Mouse (Mus musculus) MEL (cell line): Measurements from ENCODE around the gene Fcrl5. TPM values are rescaled to one million over a fixed set of nuclear protein-coding genes. Genes with fewer than 3 reads are reported as not detected.

Experiments
- DNase-seq: peaks from one replicate; pipeline ENCODE4 v3.0.0; 2011; ENCODE audit warnings: low read depth, low spot score
- H3K27ac ChIP-seq: 2 replicates; pipeline ENCODE4 v1.5.1; 2012; ENCODE audit warnings: low read depth, mild to moderate bottlenecking, control low read depth, low read length, moderate library complexity; ENCODE audit not compliant: control insufficient read depth
- H3K27me3 ChIP-seq, 2 experiments: fragments of 150-350 bp in 1 of 2; sonication (generic) in 1 of 2; 2 replicates each; pipeline ENCODE4 v1.6.1; 2012; ENCODE audit warnings: low read length in 2 of 2, mild to moderate bottlenecking in 2 of 2, improper control_type of control experiment in 1 of 2, moderate library complexity in 1 of 2; ENCODE audit not compliant: insufficient read depth in 2 of 2, control insufficient read depth in 1 of 2
- H3K36me3 ChIP-seq, 2 experiments: 2 replicates each; pipeline ENCODE4 v1.6.1; 2012 to 2014; ENCODE audit warnings: low read length in 2 of 2, improper control_type of control experiment in 1 of 2, inconsistent platforms in 1 of 2, mild to moderate bottlenecking in 1 of 2; ENCODE audit not compliant: insufficient read depth in 2 of 2, control insufficient read depth in 1 of 2
- H3K4me1 ChIP-seq, 2 experiments: fragments of 150-350 bp in 1 of 2; sonication (generic) in 1 of 2; 2 replicates each; pipeline ENCODE4 v1.6.1; 2012; ENCODE audit warnings: low read length in 2 of 2, improper control_type of control experiment in 1 of 2, mild to moderate bottlenecking in 1 of 2; ENCODE audit not compliant: insufficient read depth in 2 of 2, control insufficient read depth in 1 of 2
- H3K4me3 ChIP-seq, 2 experiments: fragments of 150-350 bp in 1 of 2; sonication (generic) in 1 of 2; 2 replicates each; pipeline ENCODE4 v1.5.1; 2012; ENCODE audit warnings: low read depth in 2 of 2, low read length in 2 of 2, mild to moderate bottlenecking in 2 of 2, moderate library complexity in 2 of 2, control low read depth in 1 of 2, improper control_type of control experiment in 1 of 2; ENCODE audit not compliant: control insufficient read depth in 1 of 2, insufficient read depth in 1 of 2
- H3K79me2 ChIP-seq: 2 replicates; pipeline ENCODE4 v1.6.1; 2012; ENCODE audit warnings: mild to moderate bottlenecking, low read length, moderate library complexity; ENCODE audit not compliant: control insufficient read depth, poor library complexity, insufficient read depth
- H3K9ac ChIP-seq: 2 replicates; pipeline ENCODE4 v1.6.1; 2012; ENCODE audit warnings: low read depth, mild to moderate bottlenecking, control low read depth, low read length, moderate library complexity; ENCODE audit not compliant: control insufficient read depth, poor library complexity, severe bottlenecking
- H3K9me3 ChIP-seq: fragments of 150-350 bp; sonication (generic); replicated peaks from 2 replicates; pipeline ENCODE4 v1.6.1; 2012; ENCODE audit warnings: mild to moderate bottlenecking, low read length, improper control_type of control experiment, moderate library complexity; ENCODE audit not compliant: insufficient read depth
- BHLHE40 ChIP-seq: IDR thresholded peaks from 2 replicates; pipeline ENCODE4 v1.6.1; 2012; ENCODE audit warnings: low read depth, mild to moderate bottlenecking, inconsistent platforms, low read length, improper control_type of control experiment, borderline replicate concordance
- CHD1 ChIP-seq: IDR thresholded peaks from 2 replicates; pipeline ENCODE4 v1.6.1; 2012; ENCODE audit warnings: low read depth, mild to moderate bottlenecking, inconsistent platforms, low read length, improper control_type of control experiment
- CHD2 ChIP-seq: IDR thresholded peaks from 2 replicates; pipeline ENCODE4 v1.6.1; 2011; ENCODE audit warnings: low read length, improper control_type of control experiment
- CTCF ChIP-seq, 3 experiments: IDR thresholded peaks in 2 of 3; conservative IDR thresholded peaks in 1 of 3; 2 replicates each; pipeline ENCODE4 v1.5.1; 2011 to 2012; ENCODE audit warnings: low read length in 3 of 3, low read depth in 2 of 3, mild to moderate bottlenecking in 2 of 3, improper control_type of control experiment in 1 of 3, inconsistent platforms in 1 of 3, mixed read lengths in 1 of 3, moderate library complexity in 1 of 3; ENCODE audit not compliant: control insufficient read depth in 1 of 3, insufficient read depth in 1 of 3, poor library complexity in 1 of 3, severe bottlenecking in 1 of 3
- ELF1 ChIP-seq: IDR thresholded peaks from 2 replicates; pipeline ENCODE4 v1.6.1; 2014; ENCODE audit warnings: low read depth, mild to moderate bottlenecking, inconsistent platforms, low read length, improper control_type of control experiment, moderate library complexity
- EP300 ChIP-seq, 2 experiments: IDR thresholded peaks; 2 replicates each; pipeline ENCODE4 v1.6.1; 2011; ENCODE audit warnings: improper control_type of control experiment in 2 of 2, low read length in 2 of 2, low read depth in 1 of 2, mild to moderate bottlenecking in 1 of 2
- ETS1 ChIP-seq: IDR thresholded peaks from 2 replicates; pipeline ENCODE4 v1.6.1; 2012; ENCODE audit warnings: low read depth, mild to moderate bottlenecking, inconsistent platforms, low read length, improper control_type of control experiment, moderate library complexity
- GABPA ChIP-seq: IDR thresholded peaks from 2 replicates; pipeline ENCODE4 v1.6.1; 2012; ENCODE audit warnings: low read depth, mild to moderate bottlenecking, inconsistent platforms, low read length, improper control_type of control experiment, moderate library complexity
- GATA1 ChIP-seq: IDR thresholded peaks from 2 replicates; pipeline ENCODE4 v1.6.1; 2011; ENCODE audit warnings: low read depth, low read length, improper control_type of control experiment
- JUND ChIP-seq: IDR thresholded peaks from 2 replicates; pipeline ENCODE4 v1.6.1; 2011; ENCODE audit warnings: low read depth, mild to moderate bottlenecking, improper control_type of control experiment, low read length
- KAT2A ChIP-seq: conservative IDR thresholded peaks from 2 replicates; pipeline ENCODE4 v1.6.1; 2012; ENCODE audit warnings: low read depth, low read length, improper control_type of control experiment, inconsistent platforms
- MAFK ChIP-seq: IDR thresholded peaks from 2 replicates; pipeline ENCODE4 v1.6.1; 2011; ENCODE audit warnings: low read depth, mild to moderate bottlenecking, low read length, improper control_type of control experiment, borderline replicate concordance
- MAX ChIP-seq: IDR thresholded peaks from 2 replicates; pipeline ENCODE4 v1.6.1; 2011; ENCODE audit warnings: low read length, improper control_type of control experiment
- MAZ ChIP-seq: IDR thresholded peaks from 2 replicates; pipeline ENCODE4 v1.6.1; 2012; ENCODE audit warnings: low read depth, mild to moderate bottlenecking, inconsistent platforms, low read length, improper control_type of control experiment
- MEF2A ChIP-seq: IDR thresholded peaks from 2 replicates; pipeline ENCODE4 v1.6.1; 2014; ENCODE audit warnings: low read depth, mild to moderate bottlenecking, inconsistent platforms, low read length, improper control_type of control experiment; ENCODE audit not compliant: poor library complexity, insufficient replicate concordance, severe bottlenecking; ENCODE audit errors: extremely low read depth
- MXI1 ChIP-seq: IDR thresholded peaks from 2 replicates; pipeline ENCODE4 v1.6.1; 2011; ENCODE audit warnings: mild to moderate bottlenecking, low read depth, low read length, improper control_type of control experiment
- MYC ChIP-seq: IDR thresholded peaks from 2 replicates; pipeline ENCODE4 v1.6.1; 2011; ENCODE audit warnings: low read depth, mild to moderate bottlenecking, low read length, improper control_type of control experiment, moderate library complexity
- NELFE ChIP-seq: IDR thresholded peaks from 2 replicates; pipeline ENCODE4 v1.6.1; 2011; ENCODE audit warnings: low read depth, low read length, improper control_type of control experiment
- NRF1 ChIP-seq: IDR thresholded peaks from 2 replicates; pipeline ENCODE4 v1.6.1; 2014; ENCODE audit warnings: low read depth, mild to moderate bottlenecking, inconsistent platforms, low read length, improper control_type of control experiment, moderate library complexity; ENCODE audit not compliant: poor library complexity, insufficient read depth, severe bottlenecking
- POLR2AphosphoS5 ChIP-seq: IDR thresholded peaks from 2 replicates; pipeline ENCODE4 v1.6.1; 2012; ENCODE audit warnings: low read depth, borderline replicate concordance, mild to moderate bottlenecking, inconsistent platforms, low read length, moderate library complexity, mixed read lengths
- RAD21 ChIP-seq: IDR thresholded peaks from 2 replicates; pipeline ENCODE4 v1.6.1; 2011; ENCODE audit warnings: mild to moderate bottlenecking, low read depth, low read length, improper control_type of control experiment
- RCOR1 ChIP-seq: IDR thresholded peaks from 2 replicates; pipeline ENCODE4 v1.6.1; 2012; ENCODE audit warnings: low read depth, mild to moderate bottlenecking, inconsistent platforms, low read length, improper control_type of control experiment
- SIN3A ChIP-seq: IDR thresholded peaks from 2 replicates; pipeline ENCODE4 v1.6.1; 2012; ENCODE audit warnings: low read length, improper control_type of control experiment, inconsistent platforms
- SMC3 ChIP-seq: IDR thresholded peaks from 2 replicates; pipeline ENCODE4 v1.6.1; 2011; ENCODE audit warnings: low read depth, low read length, improper control_type of control experiment
- TBP ChIP-seq: IDR thresholded peaks from 2 replicates; pipeline ENCODE4 v1.8.0; 2011; ENCODE audit warnings: low read depth, low read length, improper control_type of control experiment
- TCF12 ChIP-seq: IDR thresholded peaks from 2 replicates; pipeline ENCODE4 v1.6.1; 2014; ENCODE audit warnings: low read depth, mild to moderate bottlenecking, inconsistent platforms, low read length, improper control_type of control experiment, moderate library complexity
- UBTF ChIP-seq: IDR thresholded peaks from 2 replicates; pipeline ENCODE4 v1.6.1; 2012; ENCODE audit warnings: low read depth, mild to moderate bottlenecking, inconsistent platforms, low read length, improper control_type of control experiment, moderate library complexity, borderline replicate concordance; ENCODE audit not compliant: insufficient read depth
- USF2 ChIP-seq, 2 experiments: IDR thresholded peaks; 2 replicates each; pipeline ENCODE4 v1.6.1; 2011 to 2012; ENCODE audit warnings: improper control_type of control experiment in 2 of 2, low read length in 2 of 2, borderline replicate concordance in 1 of 2, inconsistent platforms in 1 of 2, low read depth in 1 of 2, mild to moderate bottlenecking in 1 of 2; ENCODE audit not compliant: insufficient read depth in 1 of 2
- ZC3H11A ChIP-seq: IDR thresholded peaks from 2 replicates; pipeline ENCODE4 v1.6.1; 2012; ENCODE audit warnings: low read depth, mild to moderate bottlenecking, inconsistent platforms, low read length, improper control_type of control experiment
- ZMIZ1 ChIP-seq: IDR thresholded peaks from 2 replicates; pipeline ENCODE4 v1.6.1; 2012; ENCODE audit warnings: low read depth, mild to moderate bottlenecking, inconsistent platforms, low read length, improper control_type of control experiment, moderate library complexity
- polyA plus RNA-seq, 2 experiments: library from polyadenylated mRNA; stranded (reverse) in 1 of 2; unstranded in 1 of 2; fragments of >175 nt in 1 of 2; fragments of >200 nt in 1 of 2; gene quantifications; 2 replicates each; pipeline versions ENCODE4 v1.2.1 to v1.2.4; 2012; ENCODE audit warnings: low replicate concordance in 2 of 2, low read depth in 1 of 2; ENCODE audit not compliant: insufficient read length in 2 of 2, insufficient read depth in 1 of 2, missing spikeins in 1 of 2
- total RNA-seq: library from RNA; depleted of rRNA; stranded (reverse); fragments of 300-350 nt; gene quantifications from 2 replicates; pipeline ENCODE4 v1.2.3, GENCODE M21; 2012

Gene Fcrl5
- total and polyA plus RNA-seq, 3 experiments: 0.03 TPM; not detected in 2

- TF ChIP-seq EP300 (IDR thresholded peaks at IDR 0.05; ENCODE audit: low read depth in 1 of 2, low read length in 2 of 2) (peak in 1 of 2 experiments; percentile 20; a peak in 1 of 4 replicates), CHD2 (no peak), NRF1 (no peak), CHD1 (no peak), CTCF (IDR thresholded peaks at IDR 0.05 in 2 of 3, conservative IDR thresholded peaks at IDR 0.05 in 1 of 3; ENCODE audit: control insufficient read depth in 1 of 3, insufficient read depth in 1 of 3, low read depth in 2 of 3, low read length in 3 of 3, poor library complexity in 1 of 3, severe bottlenecking in 1 of 3) (no peak), GATA1 (peak; percentile 51), MXI1 (peak; percentile 59; the same call in 1 of the 2 replicates)
Observed at GRCm38 (mm10) chr3:87511971-87512765, 76.6 kb downstream of the Fcrl5 start (continued).

GRCm38 (mm10) chr3:87515567-87516081 is 80.1 kb downstream of the Fcrl5 start:
- Histone ChIP-seq H3K27ac (no peak overlapping the region), H3K9ac (peak overlapping the region; percentile 20; the same call in 1 of the 2 replicates), H3K4me1 (peaks cover 0 to 12% of the 10 kb centered on the region in 2 experiments; a peak in 1 of 4 replicates), H3K9me3 (no peaks in the 10 kb centered on the region), H3K4me3 (peak overlapping the region; percentile 39 to 63), H3K36me3 (peaks cover 0 to 4% of the 10 kb centered on the region in 2 experiments; a peak in 2 of 4 replicates), H3K27me3 (peaks cover 1 to 16% of the 10 kb centered on the region in 2 experiments), H3K79me2 (no peaks in the 10 kb centered on the region)
- peak; percentile 73 for DNase-seq
- TF ChIP-seq KAT2A (no peak), UBTF (no peak), NELFE (no peak), GABPA (no peak), MAX (0 out of 2 replicates have a peak, but pooled peaks have one; percentile 13), ETS1 (peak; percentile 72), TCF12 (no peak), TBP (no peak), MXI1 (0 out of 2 replicates have a peak, but pooled peaks have one; percentile 13), MEF2A (no peak), SMC3 (no peak), BHLHE40 (no peak), RAD21 (no peak), POLR2AphosphoS5 (no peak), CTCF (IDR thresholded peaks at IDR 0.05 in 2 of 3, conservative IDR thresholded peaks at IDR 0.05 in 1 of 3; ENCODE audit: control insufficient read depth in 1 of 3, insufficient read depth in 1 of 3, low read depth in 2 of 3, low read length in 3 of 3, poor library complexity in 1 of 3, severe bottlenecking in 1 of 3) (no peak), CHD2 (no peak), MAZ (no peak), ZMIZ1 (no peak), USF2 (IDR thresholded peaks at IDR 0.05; ENCODE audit: borderline replicate concordance in 1 of 2, insufficient read depth in 1 of 2, low read depth in 1 of 2, low read length in 2 of 2) (no peak), NRF1 (no peak), JUND (no peak), MAFK (no peak), ZC3H11A (no peak), ELF1 (0 out of 2 replicates have a peak, but pooled peaks have one; percentile 24), RCOR1 (peak; percentile 63; the same call in 1 of the 2 replicates), SIN3A (no peak; the same call in 1 of the 2 replicates), CHD1 (no peak), MYC (no peak)
